Mouse (Mus musculus) MEL (cell line): ENCODE measurements at regions not wholly inside any gene's neighbourhood (a gene's known extent, or its start where the extent isn't known, plus 50 kb on each side); places are given as distances from the start of the nearest gene placed in this dataset.

ENCODE experiments used
- DNase-seq: peaks from one replicate; pipeline ENCODE4 v3.0.0; 2011; ENCODE audit warnings: low read depth, low spot score
- H3K27ac ChIP-seq: 2 replicates; pipeline ENCODE4 v1.5.1; 2012; ENCODE audit warnings: low read depth, mild to moderate bottlenecking, control low read depth, low read length, moderate library complexity; ENCODE audit not compliant: control insufficient read depth
- H3K27me3 ChIP-seq, 2 experiments: fragments of 150-350 bp in 1 of 2; sonication (generic) in 1 of 2; 2 replicates each; pipeline ENCODE4 v1.6.1; 2012; ENCODE audit warnings: low read length in 2 of 2, mild to moderate bottlenecking in 2 of 2, improper control_type of control experiment in 1 of 2, moderate library complexity in 1 of 2; ENCODE audit not compliant: insufficient read depth in 2 of 2, control insufficient read depth in 1 of 2
- H3K36me3 ChIP-seq, 2 experiments: 2 replicates each; pipeline ENCODE4 v1.6.1; 2012 to 2014; ENCODE audit warnings: low read length in 2 of 2, improper control_type of control experiment in 1 of 2, inconsistent platforms in 1 of 2, mild to moderate bottlenecking in 1 of 2; ENCODE audit not compliant: insufficient read depth in 2 of 2, control insufficient read depth in 1 of 2
- H3K4me1 ChIP-seq, 2 experiments: fragments of 150-350 bp in 1 of 2; sonication (generic) in 1 of 2; 2 replicates each; pipeline ENCODE4 v1.6.1; 2012; ENCODE audit warnings: low read length in 2 of 2, improper control_type of control experiment in 1 of 2, mild to moderate bottlenecking in 1 of 2; ENCODE audit not compliant: insufficient read depth in 2 of 2, control insufficient read depth in 1 of 2
- H3K4me3 ChIP-seq, 2 experiments: fragments of 150-350 bp in 1 of 2; sonication (generic) in 1 of 2; 2 replicates each; pipeline ENCODE4 v1.5.1; 2012; ENCODE audit warnings: low read depth in 2 of 2, low read length in 2 of 2, mild to moderate bottlenecking in 2 of 2, moderate library complexity in 2 of 2, control low read depth in 1 of 2, improper control_type of control experiment in 1 of 2; ENCODE audit not compliant: control insufficient read depth in 1 of 2, insufficient read depth in 1 of 2
- H3K79me2 ChIP-seq: 2 replicates; pipeline ENCODE4 v1.6.1; 2012; ENCODE audit warnings: mild to moderate bottlenecking, low read length, moderate library complexity; ENCODE audit not compliant: control insufficient read depth, poor library complexity, insufficient read depth
- H3K9ac ChIP-seq: 2 replicates; pipeline ENCODE4 v1.6.1; 2012; ENCODE audit warnings: low read depth, mild to moderate bottlenecking, control low read depth, low read length, moderate library complexity; ENCODE audit not compliant: control insufficient read depth, poor library complexity, severe bottlenecking
- H3K9me3 ChIP-seq: fragments of 150-350 bp; sonication (generic); replicated peaks from 2 replicates; pipeline ENCODE4 v1.6.1; 2012; ENCODE audit warnings: mild to moderate bottlenecking, low read length, improper control_type of control experiment, moderate library complexity; ENCODE audit not compliant: insufficient read depth
- BHLHE40 ChIP-seq: IDR thresholded peaks from 2 replicates; pipeline ENCODE4 v1.6.1; 2012; ENCODE audit warnings: low read depth, mild to moderate bottlenecking, inconsistent platforms, low read length, improper control_type of control experiment, borderline replicate concordance
- CHD1 ChIP-seq: IDR thresholded peaks from 2 replicates; pipeline ENCODE4 v1.6.1; 2012; ENCODE audit warnings: low read depth, mild to moderate bottlenecking, inconsistent platforms, low read length, improper control_type of control experiment
- CHD2 ChIP-seq: IDR thresholded peaks from 2 replicates; pipeline ENCODE4 v1.6.1; 2011; ENCODE audit warnings: low read length, improper control_type of control experiment
- CTCF ChIP-seq, 3 experiments: IDR thresholded peaks in 2 of 3; conservative IDR thresholded peaks in 1 of 3; 2 replicates each; pipeline ENCODE4 v1.5.1; 2011 to 2012; ENCODE audit warnings: low read length in 3 of 3, low read depth in 2 of 3, mild to moderate bottlenecking in 2 of 3, improper control_type of control experiment in 1 of 3, inconsistent platforms in 1 of 3, mixed read lengths in 1 of 3, moderate library complexity in 1 of 3; ENCODE audit not compliant: control insufficient read depth in 1 of 3, insufficient read depth in 1 of 3, poor library complexity in 1 of 3, severe bottlenecking in 1 of 3
- ETS1 ChIP-seq: IDR thresholded peaks from 2 replicates; pipeline ENCODE4 v1.6.1; 2012; ENCODE audit warnings: low read depth, mild to moderate bottlenecking, inconsistent platforms, low read length, improper control_type of control experiment, moderate library complexity
- GATA1 ChIP-seq: IDR thresholded peaks from 2 replicates; pipeline ENCODE4 v1.6.1; 2011; ENCODE audit warnings: low read depth, low read length, improper control_type of control experiment
- MAZ ChIP-seq: IDR thresholded peaks from 2 replicates; pipeline ENCODE4 v1.6.1; 2012; ENCODE audit warnings: low read depth, mild to moderate bottlenecking, inconsistent platforms, low read length, improper control_type of control experiment
- MYB ChIP-seq: IDR thresholded peaks from 2 replicates; pipeline ENCODE4 v1.6.1; 2011; ENCODE audit warnings: mild to moderate bottlenecking, low read depth, low read length, improper control_type of control experiment
- NELFE ChIP-seq: IDR thresholded peaks from 2 replicates; pipeline ENCODE4 v1.6.1; 2011; ENCODE audit warnings: low read depth, low read length, improper control_type of control experiment
- POLR2AphosphoS2 ChIP-seq: IDR thresholded peaks from 2 replicates; pipeline ENCODE4 v1.6.1; 2011; ENCODE audit warnings: low read length, improper control_type of control experiment
- RCOR1 ChIP-seq: IDR thresholded peaks from 2 replicates; pipeline ENCODE4 v1.6.1; 2012; ENCODE audit warnings: low read depth, mild to moderate bottlenecking, inconsistent platforms, low read length, improper control_type of control experiment
- SIN3A ChIP-seq: IDR thresholded peaks from 2 replicates; pipeline ENCODE4 v1.6.1; 2012; ENCODE audit warnings: low read length, improper control_type of control experiment, inconsistent platforms
- TAL1 ChIP-seq: IDR thresholded peaks from 2 replicates; pipeline ENCODE4 v1.6.1; 2012; ENCODE audit warnings: mild to moderate bottlenecking, inconsistent platforms, low read length, moderate library complexity, mixed read lengths
- TBP ChIP-seq: IDR thresholded peaks from 2 replicates; pipeline ENCODE4 v1.8.0; 2011; ENCODE audit warnings: low read depth, low read length, improper control_type of control experiment
- ZKSCAN1 ChIP-seq: IDR thresholded peaks from 2 replicates; pipeline ENCODE4 v1.6.1; 2012; ENCODE audit warnings: low read depth, mild to moderate bottlenecking, inconsistent platforms, low read length, improper control_type of control experiment, moderate library complexity

- Histone ChIP-seq H3K9me3 (no peaks in the 10 kb centered on the region), H3K79me2 (no peaks in the 10 kb centered on the region), H3K27me3 (no peaks in the 10 kb centered on the region), H3K4me3 (no peak overlapping the region), H3K27ac (no peak overlapping the region), H3K4me1 (no peaks in the 10 kb centered on the region), H3K9ac (no peak overlapping the region)
- TF ChIP-seq MYB (no peak), TAL1 (no peak), GATA1 (no peak), MAZ (no peak), TBP (no peak), NELFE (no peak), CTCF (IDR thresholded peaks at IDR 0.05 in 2 of 3, conservative IDR thresholded peaks at IDR 0.05 in 1 of 3; ENCODE audit: control insufficient read depth in 1 of 3, insufficient read depth in 1 of 3, low read depth in 2 of 3, low read length in 3 of 3, poor library complexity in 1 of 3, severe bottlenecking in 1 of 3) (no peak), SIN3A (no peak), ETS1 (no peak), ZKSCAN1 (no peak)
- TF ChIP-seq, all 39 proteins: peak for 0
- DNase-seq, result no peak
- H3K36me3 ChIP-seq, result no peaks in the 10 kb centered on the region
Measured at GRCm38 (mm10) chr12:33775563-33776468, 152.4 kb upstream of the Ferd3l start.

DNA sequence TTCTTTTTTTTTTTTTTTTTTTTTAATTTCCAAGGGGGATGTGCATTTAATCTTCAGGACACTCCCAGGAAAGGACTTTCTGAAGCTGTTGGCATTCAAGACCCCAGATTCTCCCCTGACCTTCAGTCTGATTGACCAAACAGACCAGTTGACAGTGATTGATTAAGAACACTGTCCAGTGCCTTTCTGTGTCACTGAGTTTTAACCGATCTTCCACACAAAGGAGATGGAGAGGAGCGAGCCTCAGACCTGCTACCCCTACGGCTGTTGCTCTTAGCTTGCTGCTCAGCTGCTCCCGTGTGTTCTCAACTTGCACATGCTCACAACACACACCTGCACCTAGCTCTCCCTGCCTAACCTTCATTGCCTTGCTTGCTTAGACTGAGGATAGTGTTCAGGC is 149.7 kb upstream of the Ferd3l start:
- H3K4me3 ChIP-seq, result no peak overlapping the region
- no peaks in the 10 kb centered on the region for H3K4me1 ChIP-seq
- H3K27me3 ChIP-seq, result no peaks in the 10 kb centered on the region
- no peaks in the 10 kb centered on the region for H3K36me3 ChIP-seq
- TF ChIP-seq RCOR1, result no peak
- TF ChIP-seq CHD2, result no peak
- no peak for TF ChIP-seq BHLHE40
- TF ChIP-seq ETS1, result no peak
- TF ChIP-seq POLR2AphosphoS2, result no peak
- TF ChIP-seq CHD1, result no peak
- TF ChIP-seq NELFE, result no peak
- TF ChIP-seq, all 39 proteins: peak for 0
- no peak for DNase-seq
- Histone ChIP-seq H3K9me3 (no peaks in the 10 kb centered on the region), H3K9ac (no peak overlapping the region), H3K27ac (no peak overlapping the region), H3K79me2 (no peaks in the 10 kb centered on the region)
